Mouse (Mus musculus) CD4-positive helper T cell, adult 2 months (primary cell): ENCODE measurements around the gene Tbcel.

Source experiments
- DNase-seq: peaks from one replicate; pipeline ENCODE4 v3.0.0-alpha.2; 2012; ENCODE audit warnings: low read depth, missing footprints, low spot score

Gene Tbcel

GRCm38 (mm10) chr9:42486913-42487312 lies 20.7 kb downstream of the Tbcel start:
- no peak for DNase-seq

DNA sequence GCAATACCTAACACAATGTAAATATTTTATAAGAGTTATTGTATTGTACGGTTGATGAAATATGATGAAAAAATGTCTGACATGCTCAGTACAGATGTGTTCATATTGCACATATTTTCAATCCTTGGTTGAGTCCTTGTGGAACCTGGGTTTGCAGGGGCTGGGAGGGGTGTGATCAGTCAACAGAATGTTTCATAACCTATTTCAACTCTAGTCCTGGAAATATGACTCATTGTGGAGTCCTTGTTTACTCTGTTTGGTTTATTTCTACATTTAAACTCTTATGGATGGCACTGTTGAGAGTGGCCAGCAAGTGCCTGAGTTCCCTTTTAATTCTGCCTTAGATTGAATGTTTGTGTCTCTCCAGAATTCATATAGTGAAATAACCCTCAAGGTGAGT lies 22.9 kb downstream of the Tbcel start:
- DNase-seq: no peak

DNA sequence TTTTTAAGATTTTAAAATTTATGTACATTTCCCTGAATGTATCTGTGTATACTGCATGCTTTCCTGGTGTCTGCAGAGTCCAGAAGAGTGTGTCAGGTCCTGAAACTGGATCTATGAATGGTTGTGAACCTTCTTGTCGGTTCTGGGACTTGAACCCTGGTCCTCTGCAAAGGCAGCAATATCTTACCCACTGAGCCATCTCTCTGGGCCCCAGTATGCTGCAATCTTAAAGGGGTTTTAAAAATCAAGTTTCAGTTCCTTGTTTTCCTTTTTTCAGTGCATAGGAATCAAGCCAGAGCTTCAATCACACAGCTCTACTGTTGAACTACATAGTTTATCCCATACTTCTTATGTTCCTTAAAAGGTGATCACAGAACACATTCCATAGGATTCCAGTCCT lies 24.7 kb downstream of the Tbcel start:
- DNase-seq: no peak

- no peak for DNase-seq
Observed at GRCm38 (mm10) chr9:42476166-42476565, 31.4 kb downstream of the Tbcel start.

DNA sequence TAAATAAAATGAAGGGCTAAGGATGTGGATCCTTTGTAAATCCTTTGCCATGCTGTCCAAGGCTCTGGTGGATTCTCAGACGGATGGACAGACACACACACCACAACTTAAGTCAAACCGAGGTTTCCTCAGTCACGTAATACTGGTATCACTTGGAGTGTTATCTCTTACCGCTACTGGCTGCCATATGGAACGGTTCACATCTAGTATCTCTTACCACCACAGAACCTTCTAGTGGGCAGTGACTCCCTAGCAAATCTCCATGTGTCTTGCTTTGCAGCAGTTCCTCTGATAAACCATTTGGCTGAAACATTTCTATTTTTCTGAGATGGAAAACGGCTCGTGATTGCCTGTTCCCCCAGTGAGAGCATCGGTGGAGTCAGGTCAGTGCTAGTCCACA lies 33.4 kb downstream of the Tbcel start:
- no peak for DNase-seq

- peak; percentile 94 for DNase-seq
Observed at GRCm38 (mm10) chr9:42471921-42472747, 35.5 kb downstream of the Tbcel start.

DNA sequence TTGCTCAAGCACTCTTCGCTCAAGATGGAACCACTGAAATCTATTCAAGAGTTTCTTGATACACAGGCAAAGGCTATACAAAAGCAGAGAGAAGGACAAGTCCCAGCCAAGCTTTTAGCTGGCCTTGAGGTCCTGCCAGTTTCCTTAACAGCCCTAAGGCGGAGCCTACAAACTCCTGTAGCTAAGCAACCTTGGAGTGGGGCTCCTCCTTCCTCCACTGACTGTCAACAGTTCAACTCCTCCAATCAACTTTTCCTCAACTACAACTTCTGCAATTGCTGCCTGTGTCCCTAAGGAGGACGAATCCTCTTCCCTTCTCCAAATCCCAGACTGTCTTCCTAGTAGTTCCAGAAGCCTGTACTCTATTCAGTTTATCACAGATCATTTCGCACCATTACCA lies 36.4 kb downstream of the Tbcel start:
- DNase-seq: peak; percentile 60

DNA sequence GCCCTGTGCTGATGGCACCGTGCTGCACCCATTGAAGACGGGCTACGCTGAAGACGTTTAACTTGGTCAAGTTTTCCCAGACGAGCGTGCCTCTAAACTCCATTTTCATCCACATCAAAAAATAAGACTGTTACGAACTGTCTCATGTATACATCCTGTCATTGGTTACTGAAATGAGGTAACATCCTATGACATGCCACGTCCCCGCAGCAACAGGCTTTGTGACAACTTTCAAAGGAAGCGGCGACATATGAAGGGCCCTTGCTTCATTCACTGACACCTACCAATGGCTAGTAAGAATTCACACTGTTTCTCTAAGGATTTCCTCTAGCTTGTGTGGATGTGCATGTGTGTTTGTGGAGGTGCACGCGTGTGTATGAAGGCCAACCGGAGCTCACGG lies 38.3 kb downstream of the Tbcel start:
- peak; percentile 79 for DNase-seq

- no peak for DNase-seq
Observed at GRCm38 (mm10) chr9:42468360-42468759, 39.2 kb downstream of the Tbcel start.

GRCm38 (mm10) chr9:42467116-42467815 lies 40.3 kb downstream of the Tbcel start:
- DNase-seq: no peak

- DNase-seq: peak; percentile 89
Observed at GRCm38 (mm10) chr9:42465661-42466091, 41.9 kb downstream of the Tbcel start.

DNA sequence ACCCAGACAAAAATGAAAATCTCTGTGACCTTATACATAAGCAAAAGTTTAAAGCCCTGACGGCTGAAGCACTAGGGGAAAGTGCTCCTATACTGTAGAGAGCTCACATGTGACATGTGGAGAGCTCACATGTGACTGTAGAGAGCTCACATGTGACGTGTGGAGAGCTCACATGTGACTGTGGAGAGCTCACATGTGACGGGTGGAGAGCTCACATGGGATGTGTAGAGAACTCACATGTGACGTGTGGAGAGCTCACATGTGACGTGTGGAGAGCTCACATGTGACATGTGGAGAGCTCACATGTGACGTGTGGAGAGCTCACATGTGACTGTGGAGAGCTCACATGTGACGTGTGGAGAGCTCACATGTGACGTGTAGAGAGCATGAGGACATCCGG lies 43.4 kb downstream of the Tbcel start:
- DNase-seq: no peak

DNA sequence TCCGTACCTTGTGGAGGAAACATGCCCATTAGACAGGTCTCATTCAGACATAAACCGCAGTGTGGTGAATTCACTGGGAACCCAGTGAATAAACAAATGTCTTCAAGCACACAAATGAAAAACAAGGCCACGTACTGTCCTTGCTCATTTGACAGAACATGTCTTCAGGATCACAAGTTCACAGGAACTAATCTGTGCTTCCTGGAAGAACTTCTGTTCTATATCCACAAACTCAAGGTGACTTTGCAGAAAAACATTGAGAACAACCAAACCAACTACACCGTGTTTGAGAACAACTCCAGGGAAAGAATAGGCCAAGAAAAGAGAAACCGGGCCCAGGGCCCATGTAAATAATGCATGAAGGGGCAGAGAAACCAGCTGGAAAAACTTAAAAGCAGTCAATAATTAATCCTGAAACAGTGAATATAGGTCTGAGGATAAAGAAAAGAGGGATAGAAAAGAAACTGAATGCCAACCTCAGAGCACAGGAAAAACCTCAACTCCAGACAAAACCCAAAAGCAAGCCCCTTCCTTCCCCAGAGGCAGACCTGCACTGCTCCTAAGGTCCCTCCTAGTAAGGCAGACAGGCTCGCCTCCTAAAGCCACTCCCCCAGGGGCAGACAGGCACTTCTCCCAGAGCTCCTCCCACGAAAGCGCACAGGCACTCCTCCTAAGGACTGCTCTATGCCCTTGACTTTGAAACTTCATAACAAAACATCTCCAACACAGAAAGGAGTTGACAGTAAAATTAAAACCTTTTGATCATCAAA lies 44.2 kb downstream of the Tbcel start:
- peak; percentile 69 for DNase-seq

- DNase-seq: no peak
Observed at GRCm38 (mm10) chr9:42462585-42463219, 44.9 kb downstream of the Tbcel start.

GRCm38 (mm10) chr9:42461390-42462108 lies 46.1 kb downstream of the Tbcel start:
- DNase-seq: no peak

DNA sequence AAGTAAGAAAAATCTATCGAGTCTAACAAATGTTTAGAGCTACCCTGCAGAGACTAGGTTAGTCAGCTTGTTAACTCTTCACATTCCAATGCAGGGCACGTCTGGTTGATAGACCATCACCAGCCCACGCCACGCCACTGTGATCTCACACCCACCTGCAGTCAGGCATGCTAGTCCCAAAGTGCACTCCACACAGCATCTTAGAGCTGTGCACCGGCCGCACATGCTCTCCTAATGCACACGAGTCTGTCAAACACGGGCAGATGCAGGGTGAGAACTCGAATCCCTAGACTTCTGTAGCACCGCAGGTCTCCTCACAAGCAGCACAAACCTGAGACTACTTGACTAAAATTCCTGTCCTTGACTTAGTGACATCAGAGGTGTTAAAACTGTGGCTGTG lies 47.3 kb downstream of the Tbcel start:
- no peak for DNase-seq

DNA sequence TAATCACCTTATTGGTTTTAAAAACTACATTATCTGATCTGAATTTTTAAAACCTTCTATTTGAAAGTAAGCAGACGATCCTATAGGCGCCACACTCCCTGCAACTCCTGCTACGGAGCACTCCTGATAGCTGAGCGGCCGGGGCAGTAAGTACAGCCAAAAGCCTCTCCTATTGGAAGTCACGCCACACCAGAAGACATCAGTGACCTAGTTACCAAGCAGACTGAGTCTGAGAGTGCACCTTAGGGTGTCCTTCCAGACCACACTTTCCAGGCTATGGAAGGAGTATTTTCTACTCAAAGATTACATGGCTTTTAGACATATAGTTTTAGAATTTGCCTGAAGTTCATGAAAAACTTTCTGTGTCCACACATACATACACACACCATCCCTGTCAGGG lies 47.9 kb downstream of the Tbcel start:
- no peak for DNase-seq

- DNase-seq: no peak
Observed at GRCm38 (mm10) chr9:42458741-42459515, 48.7 kb downstream of the Tbcel start.

- DNase-seq: no peak
Observed at GRCm38 (mm10) chr9:42457501-42457900, 50.1 kb downstream of the Tbcel start.

DNA sequence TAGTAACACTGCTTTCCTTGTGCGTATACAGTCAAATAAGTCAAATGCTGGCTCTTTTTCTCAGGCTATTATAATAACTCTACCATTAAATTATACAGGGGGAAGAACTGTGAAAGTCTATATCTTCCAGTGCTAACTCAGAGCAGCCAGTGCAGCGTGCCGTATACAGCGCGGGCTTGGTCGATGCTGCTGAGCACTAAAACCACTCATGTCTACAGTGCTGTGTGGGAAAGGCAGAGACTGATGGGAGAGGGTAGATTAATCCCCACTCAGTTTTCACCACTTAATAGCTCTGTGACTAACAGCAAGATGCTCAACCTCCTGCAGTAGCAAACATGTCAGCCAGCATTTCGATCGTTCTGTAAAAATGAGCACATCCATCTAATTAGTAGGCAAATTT lies 53.2 kb downstream of the Tbcel start:
- DNase-seq: no peak
